Mouse (Mus musculus): ENCODE measurements at regions not wholly inside any gene's neighbourhood (a gene's known extent, or its start where the extent isn't known, plus 50 kb on each side); places are given as distances from the start of the nearest gene placed in this dataset.

GRCm38 (mm10) chr2:117674877-117675276 lies 332.1 kb upstream of the Rasgrp1 start:
- Histone ChIP-seq H3K4me3 (replicated peaks) (no peak overlapping the region), H3K36me3 (no peaks in the 10 kb centered on the region), H3K27ac (no peak overlapping the region), H3K4me1 (replicated peaks) (peaks cover 3% of the 10 kb centered on the region; the same call in 1 of the 2 replicates), H3K27me3 (no peaks in the 10 kb centered on the region), H3K4me2 (replicated peaks) (no peak overlapping the region), H3K9ac (replicated peaks) (no peak overlapping the region), H3K9me3 (no peaks in the 10 kb centered on the region)
- no peak for ATAC-seq
- WGBS: 76% methylated on average over 1 of the region's 1 CpGs

DNA sequence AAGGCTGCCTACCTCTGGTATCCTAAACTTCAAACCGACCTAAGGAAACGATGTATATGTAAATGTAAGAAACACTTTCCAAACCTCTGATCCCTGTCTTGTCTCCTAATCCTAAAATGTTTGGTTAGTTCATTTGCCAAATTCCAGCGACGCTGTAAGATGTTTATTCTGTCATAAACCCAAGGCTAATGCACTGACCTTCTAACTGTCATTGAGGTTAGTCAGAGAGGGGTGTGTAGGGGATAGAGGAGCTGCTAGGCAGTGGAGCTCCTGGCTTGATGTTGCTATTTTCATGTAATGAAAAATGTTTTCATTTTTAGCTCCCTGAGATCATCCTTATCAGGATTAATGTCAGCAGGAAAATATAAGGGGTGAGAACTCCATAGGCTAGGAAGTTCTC lies 335.8 kb upstream of the Rasgrp1 start:
- H3K27me3 ChIP-seq: no peaks in the 10 kb centered on the region
- no peak for ATAC-seq
- 76% methylated on average over 4 of the region's 4 CpGs for WGBS
- no peak overlapping the region for H3K9ac ChIP-seq (replicated peaks)
- H3K4me1 ChIP-seq (replicated peaks): peaks cover 3% of the 10 kb centered on the region; the same call in 1 of the 2 replicates
- 0 out of 2 replicates have a peak, but pooled peaks cover 2% of the 10 kb centered on the region for H3K9me3 ChIP-seq
- no peaks in the 10 kb centered on the region for H3K36me3 ChIP-seq
- H3K4me3 ChIP-seq (replicated peaks): no peak overlapping the region
- no peak overlapping the region for H3K4me2 ChIP-seq (replicated peaks)
- no peak overlapping the region for H3K27ac ChIP-seq

GRCm38 (mm10) chr2:117685836-117686453 lies 343.1 kb upstream of the Rasgrp1 start:
- no peak overlapping the region for H3K27ac ChIP-seq
- H3K36me3 ChIP-seq: no peaks in the 10 kb centered on the region
- H3K4me2 ChIP-seq (replicated peaks): no peak overlapping the region
- 81% methylated on average over 4 of the region's 4 CpGs for WGBS
- H3K9me3 ChIP-seq: 0 out of 2 replicates have a peak, but pooled peaks cover 2% of the 10 kb centered on the region
- no peaks in the 10 kb centered on the region for H3K4me1 ChIP-seq (replicated peaks)
- H3K27me3 ChIP-seq: no peaks in the 10 kb centered on the region
- no peak for ATAC-seq
- no peak overlapping the region for H3K4me3 ChIP-seq (replicated peaks)
- no peak overlapping the region for H3K9ac ChIP-seq (replicated peaks)

- H3K36me3 ChIP-seq: no peaks in the 10 kb centered on the region
- H3K9ac ChIP-seq (replicated peaks): no peak overlapping the region
- no peak overlapping the region for H3K4me2 ChIP-seq (replicated peaks)
- no peaks in the 10 kb centered on the region for H3K27me3 ChIP-seq
- WGBS: 81% methylated on average over 4 of the region's 4 CpGs
- no peak for ATAC-seq
- no peaks in the 10 kb centered on the region for H3K4me1 ChIP-seq (replicated peaks)
- H3K4me3 ChIP-seq (replicated peaks): no peak overlapping the region
- H3K27ac ChIP-seq: no peak overlapping the region
- H3K9me3 ChIP-seq: no peaks in the 10 kb centered on the region
Observed at GRCm38 (mm10) chr2:117693537-117693936, 350.7 kb upstream of the Rasgrp1 start.

- WGBS: 94% methylated on average over 7 of the region's 7 CpGs
- no peak overlapping the region for H3K27ac ChIP-seq
- no peak for ATAC-seq
Observed at GRCm38 (mm10) chr2:117710173-117710813, 367.5 kb upstream of the Rasgrp1 start.

GRCm38 (mm10) chr2:117724066-117724465 lies 381.3 kb upstream of the Rasgrp1 start:
- Histone ChIP-seq H3K4me3 (replicated peaks) (no peak overlapping the region), H3K36me3 (no peaks in the 10 kb centered on the region), H3K4me2 (replicated peaks) (no peak overlapping the region), H3K27ac (no peak overlapping the region), H3K4me1 (replicated peaks) (no peaks in the 10 kb centered on the region), H3K9ac (replicated peaks) (no peak overlapping the region), H3K9me3 (no peaks in the 10 kb centered on the region), H3K27me3 (no peaks in the 10 kb centered on the region)
- WGBS: 87% methylated on average over 4 of the region's 4 CpGs
- no peak for ATAC-seq

More at GRCm38 (mm10) chr2:117710173-117710813, 367.5 kb upstream of the Rasgrp1 start:
- no peaks in the 10 kb centered on the region for H3K36me3 ChIP-seq
- no peak overlapping the region for H3K9ac ChIP-seq (replicated peaks)
- no peaks in the 10 kb centered on the region for H3K4me1 ChIP-seq (replicated peaks)
- no peak overlapping the region for H3K4me2 ChIP-seq (replicated peaks)
- no peaks in the 10 kb centered on the region for H3K27me3 ChIP-seq
- H3K4me3 ChIP-seq (replicated peaks): no peak overlapping the region
- H3K9me3 ChIP-seq: no peaks in the 10 kb centered on the region

DNA sequence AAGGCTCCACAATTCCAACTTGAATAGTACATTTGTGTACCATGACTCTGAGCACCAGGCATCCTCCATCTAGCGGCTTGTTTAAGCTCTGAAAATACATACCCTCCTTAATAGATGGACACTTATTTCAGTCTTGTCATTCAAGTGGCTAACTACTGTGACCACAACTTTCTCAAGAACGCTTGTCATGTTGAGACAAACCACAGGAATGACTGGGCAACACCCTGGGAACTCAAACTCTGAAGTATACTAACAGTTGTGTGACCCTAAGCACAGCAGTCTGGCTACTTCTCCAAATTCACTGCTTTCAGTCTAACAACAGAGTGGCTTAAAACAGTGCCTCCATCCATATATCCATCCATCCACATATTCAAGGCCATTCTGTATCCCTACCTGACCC lies 380.4 kb upstream of the Thbs1 start:
- Histone ChIP-seq H3K9me3 (no peaks in the 10 kb centered on the region), H3K9ac (replicated peaks) (no peak overlapping the region), H3K27ac (no peak overlapping the region), H3K4me3 (replicated peaks) (no peak overlapping the region), H3K4me1 (replicated peaks) (no peaks in the 10 kb centered on the region), H3K4me2 (replicated peaks) (no peak overlapping the region), H3K36me3 (no peaks in the 10 kb centered on the region), H3K27me3 (no peaks in the 10 kb centered on the region)
- ATAC-seq: no peak
- 80% methylated on average over 2 of the region's 2 CpGs for WGBS

DNA sequence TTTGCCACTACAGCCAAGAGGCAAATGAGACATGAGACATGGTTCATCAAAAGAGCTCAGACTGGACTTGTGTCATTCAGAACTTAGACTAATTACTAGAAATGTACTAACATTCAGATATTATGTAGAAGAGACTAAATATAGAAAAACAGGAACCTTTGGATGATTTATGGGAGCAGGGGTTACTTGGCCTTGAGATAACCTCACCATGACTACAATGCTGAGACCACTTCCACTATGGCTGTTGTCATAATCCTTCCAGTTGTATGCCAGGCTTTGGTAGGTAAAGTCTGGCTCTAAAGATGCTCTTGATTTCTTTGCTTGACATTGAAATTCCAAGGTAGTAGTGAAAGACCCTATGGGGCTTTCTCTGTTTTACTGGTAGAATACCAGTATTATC lies 369.3 kb upstream of the Thbs1 start:
- Histone ChIP-seq H3K4me3 (replicated peaks) (no peak overlapping the region), H3K4me1 (replicated peaks) (no peaks in the 10 kb centered on the region), H3K9me3 (0 out of 2 replicates have a peak, but pooled peaks cover 5% of the 10 kb centered on the region), H3K4me2 (replicated peaks) (no peak overlapping the region), H3K36me3 (no peaks in the 10 kb centered on the region), H3K27me3 (no peaks in the 10 kb centered on the region), H3K27ac (no peak overlapping the region), H3K9ac (replicated peaks) (no peak overlapping the region)
- no peak for ATAC-seq

GRCm38 (mm10) chr2:117743901-117744300 lies 367.8 kb upstream of the Thbs1 start:
- Histone ChIP-seq H3K4me1 (replicated peaks) (no peaks in the 10 kb centered on the region), H3K4me3 (replicated peaks) (no peak overlapping the region), H3K4me2 (replicated peaks) (no peak overlapping the region), H3K36me3 (no peaks in the 10 kb centered on the region), H3K9me3 (0 out of 2 replicates have a peak, but pooled peaks cover 5% of the 10 kb centered on the region), H3K27ac (no peak overlapping the region), H3K27me3 (no peaks in the 10 kb centered on the region), H3K9ac (replicated peaks) (no peak overlapping the region)
- 88% methylated on average over 1 of the region's 1 CpGs for WGBS
- ATAC-seq: no peak

DNA sequence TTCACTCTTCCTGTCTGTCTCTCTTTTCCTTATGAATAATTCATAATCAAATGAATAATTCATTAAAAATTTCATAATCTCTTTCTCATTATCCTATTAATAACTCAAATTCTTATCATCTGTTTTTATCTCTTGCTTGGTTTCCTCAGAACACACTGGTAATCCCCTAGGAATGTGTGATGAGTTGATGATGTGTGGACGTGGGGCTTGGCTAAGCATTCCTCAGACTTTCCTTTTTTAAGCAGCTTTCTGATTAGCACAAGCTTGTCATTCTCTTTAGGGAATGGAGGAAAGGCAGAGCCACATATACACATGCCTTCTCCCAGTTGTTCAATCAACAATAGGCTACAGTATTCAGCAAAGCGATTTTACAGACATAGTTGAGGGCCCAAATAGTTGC lies 365.9 kb upstream of the Thbs1 start:
- no peak overlapping the region for H3K9ac ChIP-seq (replicated peaks)
- H3K27me3 ChIP-seq: no peaks in the 10 kb centered on the region
- no peak overlapping the region for H3K27ac ChIP-seq
- H3K4me1 ChIP-seq (replicated peaks): no peaks in the 10 kb centered on the region
- H3K9me3 ChIP-seq: 0 out of 2 replicates have a peak, but pooled peaks cover 5% of the 10 kb centered on the region
- no peak overlapping the region for H3K4me2 ChIP-seq (replicated peaks)
- WGBS: 62% methylated on average over 2 of the region's 2 CpGs
- no peaks in the 10 kb centered on the region for H3K36me3 ChIP-seq
- no peak for ATAC-seq
- H3K4me3 ChIP-seq (replicated peaks): no peak overlapping the region

DNA sequence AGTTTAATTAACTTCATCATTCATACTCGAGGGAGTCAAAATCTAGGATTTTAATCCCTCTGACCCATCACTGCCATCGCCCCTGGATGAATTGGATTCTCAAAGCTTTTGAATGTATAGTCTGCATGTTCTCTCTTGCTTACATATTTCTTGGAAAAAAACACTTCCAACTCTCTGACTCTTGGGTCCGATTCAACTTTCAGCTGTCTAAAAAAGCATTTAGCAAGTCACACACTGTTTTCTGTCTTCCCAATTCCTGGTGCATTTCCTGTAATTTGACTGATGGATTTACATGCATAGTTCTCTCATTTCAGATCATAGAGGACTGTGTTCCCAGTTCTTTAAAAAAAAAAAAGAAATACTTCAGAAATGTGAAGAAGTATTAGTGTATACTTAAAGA lies 364.5 kb upstream of the Thbs1 start:
- 0 out of 2 replicates have a peak, but pooled peaks cover 5% of the 10 kb centered on the region for H3K9me3 ChIP-seq
- H3K27me3 ChIP-seq: no peaks in the 10 kb centered on the region
- ATAC-seq: no peak
- no peaks in the 10 kb centered on the region for H3K4me1 ChIP-seq (replicated peaks)
- H3K4me2 ChIP-seq (replicated peaks): no peak overlapping the region
- no peaks in the 10 kb centered on the region for H3K36me3 ChIP-seq
- H3K27ac ChIP-seq: no peak overlapping the region
- WGBS: 90% methylated on average over 3 of the region's 3 CpGs
- H3K9ac ChIP-seq (replicated peaks): no peak overlapping the region
- H3K4me3 ChIP-seq (replicated peaks): no peak overlapping the region

GRCm38 (mm10) chr2:117748892-117749291 lies 362.8 kb upstream of the Thbs1 start:
- Histone ChIP-seq H3K4me3 (replicated peaks) (no peak overlapping the region), H3K27me3 (no peaks in the 10 kb centered on the region), H3K9me3 (0 out of 2 replicates have a peak, but pooled peaks cover 5% of the 10 kb centered on the region), H3K9ac (replicated peaks) (no peak overlapping the region), H3K36me3 (no peaks in the 10 kb centered on the region), H3K27ac (no peak overlapping the region), H3K4me1 (replicated peaks) (no peaks in the 10 kb centered on the region), H3K4me2 (replicated peaks) (no peak overlapping the region)
- 90% methylated on average over 4 of the region's 4 CpGs for WGBS
- no peak for ATAC-seq

Measured in midbrain, embryonic 13.5 days (tissue).